Mouse (Mus musculus): ENCODE data around the gene Abcc8.
A peak's percentile ranks its signal among the peaks of the same experiment; 100 is the strongest.

Gene Abcc8

DNA sequence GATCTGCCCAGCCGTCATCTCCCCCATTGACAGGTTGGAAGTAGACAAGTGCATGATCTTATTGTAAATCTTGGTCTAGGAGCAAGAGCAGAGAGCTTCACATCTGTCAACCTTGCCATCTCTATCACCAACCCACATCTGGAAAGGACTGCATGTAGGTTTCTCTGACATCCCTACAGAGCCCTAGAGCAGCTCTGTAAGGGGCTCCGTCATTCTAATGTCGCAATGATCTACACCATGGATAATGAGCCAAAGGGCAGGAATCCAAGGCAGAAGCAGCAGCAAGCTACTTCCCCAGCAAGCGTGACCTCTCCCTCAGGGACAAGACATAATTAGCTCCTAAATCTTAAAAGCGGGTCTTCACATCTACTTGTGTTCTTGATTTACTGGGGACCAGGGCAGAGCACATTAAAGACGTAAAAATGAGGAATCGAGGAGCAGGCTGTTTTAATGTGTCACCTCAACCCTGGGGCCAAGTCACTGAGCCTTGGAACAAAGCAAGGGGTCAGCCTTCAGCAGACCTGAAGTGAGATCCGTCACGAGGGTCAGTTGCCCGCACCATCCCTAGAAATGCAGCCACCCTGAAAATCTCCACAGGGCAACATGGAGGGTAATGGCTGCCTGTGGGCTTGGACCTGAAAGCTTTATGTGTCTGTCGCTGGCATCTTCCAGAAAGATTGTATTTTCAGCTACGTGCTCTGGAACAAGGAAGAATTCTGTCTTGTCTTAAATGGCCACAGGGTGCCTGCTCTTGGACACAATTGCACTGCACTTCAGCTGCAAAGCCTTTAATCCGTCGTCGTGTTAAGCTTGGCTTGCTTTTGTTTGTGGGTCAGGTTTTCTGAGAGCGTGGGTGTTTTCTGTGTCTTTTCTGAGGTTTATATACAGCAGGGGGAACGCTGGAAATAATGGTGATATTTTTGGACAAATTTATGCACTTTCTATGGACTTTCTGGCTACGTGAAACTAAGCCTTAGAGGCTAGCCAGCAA is 25.0 kb downstream of the Abcc8 start:
- no peak for DNase-seq

DNA sequence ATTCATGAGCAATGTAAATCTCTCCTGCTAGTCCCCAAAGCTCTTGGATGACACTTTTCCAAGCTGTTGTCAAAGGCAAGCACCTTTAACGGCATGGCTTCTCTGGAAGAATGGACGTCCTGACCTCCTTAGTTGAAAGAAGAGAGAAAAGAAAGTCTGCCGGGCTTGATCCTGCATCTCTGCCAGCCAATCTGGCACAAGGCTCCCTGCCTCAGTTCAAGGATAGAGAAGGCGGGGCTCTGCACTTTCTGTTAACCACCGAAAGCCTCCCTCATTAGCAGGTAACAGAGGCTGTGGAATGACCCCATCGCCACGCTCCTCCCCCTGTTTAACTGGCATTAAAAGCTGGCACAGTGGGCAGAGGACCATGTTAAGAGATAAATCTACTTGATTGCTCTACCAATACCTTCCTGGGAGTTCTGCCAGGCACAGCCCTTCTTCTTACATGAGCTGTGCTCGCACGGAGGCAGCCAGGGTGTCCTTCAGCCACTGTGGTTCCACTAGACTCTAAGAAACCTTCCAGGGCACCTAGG is 26.9 kb downstream of the Abcc8 start:
- DNase-seq: no peak

DNA sequence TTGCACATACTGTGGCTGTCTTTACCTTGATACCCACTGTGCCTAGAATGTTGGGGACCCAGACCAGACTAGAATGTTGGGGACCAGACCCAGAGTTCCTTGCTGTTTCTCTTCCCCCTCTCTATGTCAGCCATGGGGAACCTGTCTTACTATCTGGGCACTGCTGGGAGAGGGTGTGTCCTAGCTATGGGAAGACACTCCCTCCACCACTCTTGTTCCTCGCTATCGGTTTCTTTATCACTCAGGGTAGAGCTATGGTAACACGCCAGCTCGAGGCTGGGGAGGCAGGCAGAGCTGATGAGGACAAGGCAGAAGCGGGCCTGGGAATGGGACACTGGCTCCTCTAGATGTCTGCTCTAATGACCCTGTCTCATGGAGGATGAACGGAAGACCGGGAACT is 32.4 kb downstream of the Abcc8 start:
- no peak for DNase-seq

DNA sequence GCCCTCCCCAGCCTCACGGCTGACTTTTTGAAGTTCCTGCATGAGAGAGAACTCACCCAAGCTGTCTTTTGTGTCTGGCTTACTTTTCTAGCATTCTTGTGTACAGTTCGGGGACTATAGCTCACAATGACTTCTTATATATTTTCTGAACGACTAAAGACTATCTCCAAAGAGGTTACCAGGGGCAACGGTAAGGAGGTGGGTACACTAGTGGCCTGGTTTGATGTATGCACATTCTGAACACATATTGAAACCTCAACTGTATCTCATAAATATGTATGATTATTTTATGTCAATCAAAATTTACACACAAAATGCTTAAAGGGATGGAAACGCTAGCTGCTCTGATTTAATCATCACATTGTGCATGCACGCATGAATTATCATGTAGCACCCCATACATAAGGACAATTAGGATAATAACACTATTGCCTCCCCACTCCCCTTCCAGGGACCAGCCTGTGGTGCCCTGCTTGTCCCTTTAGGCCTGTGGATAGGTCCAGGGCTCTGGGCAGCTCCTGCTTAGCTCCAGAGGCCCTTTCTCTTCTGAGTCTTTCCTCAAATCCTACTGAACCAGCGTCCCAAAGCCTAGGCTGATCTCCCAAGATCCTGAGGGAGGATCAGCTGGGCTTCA is 33.0 kb downstream of the Abcc8 start:
- DNase-seq: no peak

DNA sequence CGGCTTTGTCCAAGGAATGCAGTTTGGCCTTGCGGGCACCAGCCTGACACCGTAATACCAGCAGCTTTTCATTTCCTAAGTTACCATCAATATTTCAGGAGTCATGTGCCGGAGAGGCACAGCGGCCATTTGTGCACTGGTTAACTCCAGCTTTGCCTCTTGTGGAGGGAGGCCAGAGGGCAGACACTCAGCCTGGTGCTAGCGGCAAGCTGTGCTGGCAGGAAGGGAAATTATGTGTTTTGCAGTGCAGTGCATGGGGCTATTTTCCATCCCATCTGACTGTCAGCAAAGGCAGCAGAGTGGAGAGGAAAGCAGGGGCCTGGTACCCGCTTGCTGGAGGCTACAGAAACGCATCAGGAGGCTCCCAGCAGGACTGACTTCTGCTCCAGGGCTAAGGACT is 35.8 kb downstream of the Abcc8 start:
- DNase-seq: no peak

DNA sequence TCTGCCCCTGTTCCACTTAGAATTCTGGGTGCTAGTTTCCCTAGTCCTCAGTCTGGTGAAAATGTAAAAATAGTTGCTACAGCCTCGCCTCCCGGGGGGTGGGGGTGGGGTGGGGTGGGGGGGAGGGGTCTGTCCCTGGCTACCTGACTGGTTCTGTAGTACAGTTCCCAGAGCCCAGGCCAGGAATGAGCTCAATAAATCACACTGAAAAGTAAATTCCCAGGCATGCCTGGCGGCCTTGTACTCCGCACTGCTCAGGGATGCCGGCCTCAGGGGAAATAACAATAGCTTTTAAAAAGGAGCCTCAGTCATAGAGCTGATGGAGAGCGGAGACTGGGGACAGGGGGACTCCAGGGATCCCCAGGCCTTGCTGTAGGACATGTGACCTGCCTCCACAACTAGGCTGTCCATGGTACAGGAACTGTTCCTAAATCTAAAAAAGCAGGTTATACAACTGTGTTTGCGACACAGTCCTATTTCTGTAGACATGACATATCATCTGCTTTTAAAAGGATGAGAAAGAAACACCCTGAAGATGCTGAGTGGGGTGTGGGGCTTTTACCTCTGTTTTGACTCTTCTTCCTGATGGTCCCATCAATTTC is 41.4 kb downstream of the Abcc8 start:
- no peak for DNase-seq

DNA sequence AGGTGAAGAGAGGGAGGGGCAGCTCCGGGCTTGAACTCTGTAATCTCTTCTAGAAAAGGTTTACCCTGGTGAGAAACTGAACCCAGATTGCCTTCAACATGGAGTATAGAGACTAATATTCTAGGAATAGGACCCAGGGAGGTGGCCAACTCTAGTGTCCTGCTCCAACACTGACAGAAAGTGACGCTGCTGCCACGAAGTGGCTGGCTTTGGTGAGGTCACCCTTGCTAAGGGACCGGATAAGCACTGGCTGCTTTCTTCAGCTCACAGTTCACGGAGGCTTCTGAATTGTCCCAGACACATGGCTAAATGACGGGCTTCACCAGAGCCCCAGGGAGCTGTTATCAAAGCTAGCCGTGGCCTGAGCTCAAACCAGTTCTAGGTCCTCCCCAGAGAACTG is 46.0 kb downstream of the Abcc8 start:
- no peak for DNase-seq

DNA sequence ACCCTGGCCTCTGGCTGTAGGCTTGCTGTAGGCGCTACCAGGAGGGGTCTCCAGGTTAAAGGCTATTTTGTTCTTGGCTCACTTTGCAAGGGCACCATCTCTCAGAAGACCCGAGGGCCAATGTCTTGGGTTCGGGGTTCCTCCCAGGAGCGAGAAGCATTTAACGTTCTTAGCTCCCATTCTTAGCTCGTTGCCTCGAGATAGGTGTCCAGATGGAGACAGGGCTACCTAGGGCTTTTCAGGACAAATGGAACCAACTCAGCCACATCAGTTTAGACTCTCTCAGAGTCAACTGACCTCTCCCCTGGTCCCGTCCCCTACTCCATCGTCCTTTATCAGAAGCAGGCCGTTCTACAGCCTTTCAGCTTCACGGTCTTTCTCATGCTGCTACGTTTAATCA is 47.6 kb downstream of the Abcc8 start:
- no peak for DNase-seq

DNA sequence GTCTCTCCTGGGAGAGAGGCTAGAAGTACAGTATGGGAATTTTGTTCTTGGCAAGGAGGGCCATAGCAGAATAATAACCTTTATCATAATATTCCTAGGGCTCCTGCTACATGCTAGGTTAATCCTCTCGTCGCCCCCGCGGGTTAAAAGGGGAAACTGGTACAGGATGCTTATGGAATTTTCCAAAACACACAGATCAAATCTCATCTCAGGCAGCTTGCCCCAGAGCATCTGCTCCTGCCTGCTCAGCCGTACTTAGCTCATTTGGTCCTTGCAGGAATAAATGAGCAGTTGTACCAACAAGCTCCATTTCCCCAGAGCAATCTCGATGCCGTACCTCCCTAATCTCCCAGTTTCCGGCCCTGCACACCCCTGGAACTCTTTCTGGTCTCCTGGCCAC is 48.0 kb downstream of the Abcc8 start:
- no peak for DNase-seq

DNA sequence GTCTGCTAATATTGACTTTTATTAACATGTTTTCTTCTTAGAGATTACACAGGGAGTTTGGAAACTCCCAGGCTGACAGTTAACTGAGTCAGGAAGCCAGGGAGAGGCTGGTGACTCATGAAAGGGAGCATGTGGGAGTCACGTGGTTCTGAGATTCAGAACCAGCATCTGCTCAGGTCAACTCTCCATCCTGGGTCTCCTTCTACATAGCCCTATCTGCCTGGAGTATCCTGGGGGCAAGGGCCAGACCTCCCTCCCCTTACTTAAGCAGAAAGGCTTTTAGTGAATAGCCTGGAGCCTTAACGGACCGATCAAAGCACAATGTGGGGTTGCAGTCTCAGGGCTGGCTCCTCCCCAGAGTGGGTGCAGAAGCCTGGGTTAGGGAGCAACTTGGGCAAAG is 48.6 kb downstream of the Abcc8 start:
- DNase-seq: peak; percentile 8 to 21

DNA sequence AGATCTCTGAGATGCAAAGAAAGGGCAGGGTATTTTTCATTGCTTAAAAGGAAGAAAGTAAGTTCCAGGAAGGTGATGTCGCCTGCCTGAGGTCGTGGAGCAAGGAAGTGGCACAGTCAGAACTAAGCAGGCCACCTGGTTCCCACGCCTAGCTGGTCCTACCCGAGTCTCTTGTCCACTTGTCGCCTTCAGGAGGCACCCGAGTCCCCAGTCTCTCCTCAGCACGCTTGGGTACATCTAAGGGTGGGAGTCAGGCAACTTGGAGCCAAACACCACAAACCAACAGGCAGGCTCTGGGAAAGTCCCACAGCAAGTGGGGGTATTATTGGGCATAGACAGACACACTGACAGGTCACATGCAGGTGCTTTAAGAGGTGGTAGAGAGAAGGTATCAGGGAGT is 49.1 kb downstream of the Abcc8 start:
- peak in 1 of 2 experiments; percentile 18 for DNase-seq

DNA sequence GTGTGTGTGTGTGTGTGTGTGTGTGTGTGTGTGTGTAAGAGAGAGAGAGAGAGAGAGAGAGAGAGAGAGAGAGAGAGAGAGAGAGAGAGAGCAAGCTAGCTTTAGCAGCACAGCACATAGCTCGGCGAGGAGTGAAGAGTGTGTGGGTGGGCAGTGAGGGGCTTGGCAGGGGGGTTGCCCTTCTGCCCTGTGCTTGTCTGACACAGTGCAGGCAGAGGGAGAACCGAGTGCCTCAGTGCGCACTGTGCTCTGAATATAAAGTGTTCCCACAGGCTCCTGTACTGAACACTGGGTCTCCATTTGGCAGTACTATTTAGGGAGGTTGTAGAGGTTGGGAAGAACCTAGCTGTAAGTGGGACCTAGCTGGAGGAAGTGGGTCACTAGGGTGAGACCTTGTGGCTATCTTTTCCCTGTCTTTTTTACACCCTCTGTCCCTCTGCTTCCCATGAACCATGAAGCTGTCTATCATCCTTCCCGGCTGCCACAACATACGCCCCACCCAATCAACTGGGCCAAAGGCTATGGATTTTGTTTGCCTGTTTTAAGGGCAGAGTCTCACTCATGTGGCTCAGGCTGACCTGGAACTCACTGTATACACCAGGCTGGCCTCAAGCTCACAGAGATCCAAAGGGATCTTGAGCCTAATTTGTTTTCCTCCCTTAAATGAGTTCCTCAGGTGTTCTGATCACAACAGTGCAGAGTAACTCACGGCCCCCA is 50.2 kb downstream of the Abcc8 start:
- DNase-seq: no peak

DNA sequence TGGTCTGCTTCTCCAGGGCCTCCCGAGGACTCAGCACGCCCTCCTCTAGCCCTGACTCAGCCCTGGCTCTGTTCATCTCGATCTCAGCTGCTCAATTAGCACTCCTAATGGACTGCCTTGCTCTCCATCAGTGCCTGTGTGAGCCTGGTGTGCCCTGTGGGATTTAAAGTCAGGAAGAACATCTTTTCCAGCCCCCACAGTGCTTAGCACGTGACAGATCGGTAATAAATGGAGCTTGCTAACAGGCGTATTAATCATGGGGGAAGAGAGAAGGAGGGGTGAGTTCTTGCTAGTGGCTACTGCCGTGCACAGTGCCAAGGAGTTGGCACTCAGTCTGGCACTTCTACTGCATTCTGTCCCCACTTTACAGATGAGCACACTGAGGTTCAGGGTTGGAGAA is 51.6 kb downstream of the Abcc8 start:
- no peak for DNase-seq

DNA sequence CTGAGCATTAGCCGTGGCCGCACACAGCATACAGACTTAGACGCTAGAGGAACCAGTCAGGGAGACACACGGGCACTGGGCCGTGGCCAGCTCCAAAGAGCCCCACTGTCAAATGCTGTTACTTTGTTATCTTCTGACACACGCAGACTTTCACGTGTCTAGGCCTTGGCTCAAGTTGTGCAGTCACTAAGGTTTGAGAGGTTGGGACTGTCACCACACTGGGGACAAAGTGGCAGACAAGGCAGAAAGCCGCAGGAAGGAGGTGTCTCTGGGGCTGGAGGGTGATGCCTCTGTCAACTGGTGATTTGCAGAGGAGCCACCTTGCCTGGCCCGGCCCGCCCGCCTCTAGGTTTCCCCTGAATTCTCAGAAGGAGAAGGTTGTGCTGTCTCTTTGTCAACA is 54.5 kb downstream of the Abcc8 start:
- DNase-seq: no peak

DNA sequence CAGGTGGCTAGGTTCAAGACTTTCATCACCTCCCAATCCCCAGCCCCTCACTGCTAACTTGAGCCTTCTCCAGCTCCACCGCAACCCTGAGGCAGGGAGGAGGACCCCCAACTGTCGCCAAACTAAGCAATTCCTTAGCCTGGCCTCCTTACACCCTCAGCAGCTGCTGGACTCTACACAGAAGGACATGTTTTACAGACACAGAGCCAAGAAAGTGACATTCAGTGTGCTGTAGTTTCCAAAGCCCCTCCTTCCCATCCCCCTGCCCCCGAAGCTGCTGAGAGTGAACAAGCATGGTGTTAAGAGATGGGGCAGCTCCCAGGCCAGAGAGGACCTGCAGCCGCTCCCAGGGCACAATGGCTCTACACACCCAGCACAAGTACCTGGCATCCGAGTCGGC is 55.4 kb downstream of the Abcc8 start:
- no peak for DNase-seq

DNA sequence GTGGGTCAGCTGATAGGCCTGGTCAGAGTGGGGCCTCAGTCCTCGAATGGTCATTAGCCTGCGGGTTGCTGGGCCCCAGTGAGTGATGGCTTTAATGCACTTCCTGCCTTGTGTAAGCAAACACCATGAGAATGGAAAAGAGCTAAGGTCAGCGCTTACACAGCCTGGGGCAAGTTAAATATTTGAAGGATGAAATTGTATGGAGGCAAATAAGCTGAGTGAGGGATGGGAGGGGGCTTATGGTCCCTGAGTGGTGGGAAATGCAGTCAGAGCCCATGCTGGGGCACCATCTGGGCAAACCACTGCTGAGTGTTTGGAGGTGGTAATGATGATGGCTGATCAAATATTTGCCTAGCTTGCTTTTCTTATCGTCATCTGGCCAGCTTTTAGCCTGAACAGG is 56.9 kb downstream of the Abcc8 start:
- DNase-seq: peak; percentile 19 to 36

DNA sequence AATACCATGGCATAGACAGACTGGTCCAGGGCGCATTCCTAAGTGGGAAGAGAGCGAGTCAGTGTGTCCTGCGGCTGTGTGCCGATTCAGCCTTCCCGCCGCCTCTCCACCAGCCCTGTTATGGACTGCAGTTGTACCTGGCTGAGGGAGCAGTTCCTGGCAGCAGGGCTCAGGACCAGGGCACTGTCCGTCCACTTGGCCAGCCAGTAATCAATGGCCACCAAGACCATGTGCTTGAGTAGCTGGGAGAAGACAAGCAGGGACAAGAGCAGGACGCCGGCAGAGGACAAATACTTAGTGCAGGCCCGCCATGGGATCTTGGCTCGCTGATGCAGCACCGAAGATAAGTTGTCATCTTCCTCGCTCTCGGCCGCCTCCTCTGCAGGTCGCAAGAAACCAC is 62.8 kb downstream of the Abcc8 start:
- no peak for DNase-seq

DNA sequence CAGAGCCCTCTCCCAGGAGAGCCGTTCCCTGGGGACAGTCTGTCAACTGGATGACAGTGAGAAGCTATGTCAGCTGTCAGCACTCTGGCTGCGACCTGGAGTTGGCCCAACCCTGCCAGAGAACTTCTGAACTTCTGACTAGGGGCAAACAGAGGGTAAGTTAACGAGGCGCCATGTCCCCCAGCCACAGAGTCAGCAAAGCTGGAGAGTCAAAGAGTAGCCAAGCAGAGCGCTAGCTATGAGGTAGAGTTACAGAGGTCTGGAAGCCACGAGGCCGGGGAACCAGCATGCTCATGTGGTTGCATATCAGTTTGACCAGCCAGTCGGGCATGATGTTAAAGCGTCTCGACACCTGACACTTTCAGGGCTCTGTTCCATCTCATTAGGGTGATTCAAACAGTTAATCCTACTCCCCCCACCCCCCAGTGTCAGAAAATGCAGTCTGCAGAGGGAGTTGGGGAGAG is 63.7 kb downstream of the Abcc8 start:
- DNase-seq: peak in 1 of 2 experiments; percentile 5

DNA sequence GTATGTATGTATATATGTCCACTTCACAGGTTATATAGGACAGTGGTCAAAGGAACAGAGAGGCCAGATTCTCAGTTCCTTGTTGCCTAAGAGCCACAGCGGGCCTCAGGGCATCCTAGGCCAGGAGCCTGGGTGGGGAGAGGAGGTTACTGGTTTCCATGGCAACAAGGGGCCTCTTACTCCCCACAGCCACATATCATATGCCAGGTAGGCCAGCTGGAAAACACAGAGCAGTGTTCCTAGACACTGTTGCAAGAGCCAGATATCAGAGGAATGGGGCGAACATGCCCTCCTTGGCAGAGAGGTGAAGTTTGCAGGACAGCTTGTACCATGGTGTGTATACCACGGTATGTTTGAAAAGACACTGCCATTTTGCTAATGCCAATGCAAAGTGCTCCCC is 66.4 kb downstream of the Abcc8 start:
- DNase-seq: no peak

DNA sequence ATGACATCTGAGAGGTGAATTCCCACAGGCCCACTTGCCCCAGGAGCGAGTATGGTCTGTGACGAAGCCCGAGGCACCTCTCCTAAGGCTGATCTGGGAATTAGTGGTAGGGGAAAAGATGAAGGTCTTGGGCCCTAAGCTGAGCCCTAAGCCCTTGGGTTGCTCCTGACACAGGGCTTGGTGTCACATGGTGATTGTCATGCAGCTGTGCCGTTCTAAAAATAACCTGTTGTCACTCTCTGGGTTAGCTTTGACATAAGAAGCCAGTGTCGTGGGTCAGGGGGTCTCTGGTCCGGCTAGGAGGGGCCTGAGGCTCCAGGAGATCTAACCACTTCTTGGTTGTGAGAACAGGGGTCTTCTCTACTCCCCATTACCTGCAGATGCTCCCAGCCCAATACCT is 67.9 kb downstream of the Abcc8 start:
- DNase-seq: no peak

DNA sequence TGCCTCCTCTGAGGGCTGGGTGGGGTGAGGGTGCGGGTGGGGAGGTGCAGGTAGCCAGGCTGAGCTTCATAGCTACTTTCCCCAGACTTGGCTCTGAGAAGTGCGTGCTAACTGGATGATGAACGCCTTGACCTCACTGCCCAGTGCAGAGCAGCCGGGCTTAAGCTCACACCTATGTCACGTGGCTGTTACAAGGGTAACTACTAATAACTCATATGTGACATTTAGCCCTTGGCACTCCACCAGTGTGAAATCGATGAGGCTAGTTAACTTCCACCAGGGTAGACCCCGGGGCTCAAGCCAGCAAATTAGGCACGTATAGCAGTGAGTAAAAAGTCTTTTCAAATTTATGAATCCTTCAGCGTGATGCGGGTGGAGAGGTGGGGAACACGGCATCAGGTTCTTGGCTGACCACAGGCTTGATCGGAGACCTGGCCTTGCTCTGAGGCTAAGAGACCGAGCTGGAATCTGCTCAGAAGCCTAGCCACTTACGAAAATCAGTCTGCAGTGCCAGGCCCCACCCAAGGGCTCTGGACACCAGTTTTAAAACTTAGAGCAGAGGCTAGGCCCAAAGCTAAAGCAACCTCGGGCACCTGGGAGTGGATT is 68.5 kb downstream of the Abcc8 start:
- DNase-seq: no peak

DNA sequence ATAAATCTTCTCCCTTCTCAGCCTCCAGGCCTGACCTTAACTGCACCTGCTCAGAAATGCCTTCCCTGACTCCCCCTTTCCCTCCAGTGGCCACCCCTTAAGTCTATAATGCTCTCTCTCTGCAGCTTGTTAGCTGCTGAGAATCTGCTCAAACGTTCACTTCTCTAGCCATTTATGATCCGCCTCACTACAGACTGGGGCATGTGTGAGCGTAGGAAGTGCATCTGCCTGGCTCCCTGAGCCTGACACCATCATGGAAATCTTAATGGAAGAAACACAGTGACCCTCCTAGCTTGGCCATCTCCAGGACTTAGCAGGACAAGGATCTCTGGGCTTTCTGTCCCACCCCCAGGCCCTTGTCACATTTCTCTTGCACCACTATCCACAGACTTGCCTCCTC is 69.8 kb downstream of the Abcc8 start:
- DNase-seq: no peak

Data from lung, adult 18-20 months (tissue).